Mouse (Mus musculus): ENCODE data around the gene R3hdm4.

The R3hdm4 gene

GRCm38 (mm10) chr10:79921572-79921971 lies 564 bp upstream of the R3hdm4 start:
- peak; percentile 37 for DNase-seq

- DNase-seq: peak; percentile 34
Measured at GRCm38 (mm10) chr10:79920056-79920890, 735 bp downstream of the R3hdm4 start.

DNA sequence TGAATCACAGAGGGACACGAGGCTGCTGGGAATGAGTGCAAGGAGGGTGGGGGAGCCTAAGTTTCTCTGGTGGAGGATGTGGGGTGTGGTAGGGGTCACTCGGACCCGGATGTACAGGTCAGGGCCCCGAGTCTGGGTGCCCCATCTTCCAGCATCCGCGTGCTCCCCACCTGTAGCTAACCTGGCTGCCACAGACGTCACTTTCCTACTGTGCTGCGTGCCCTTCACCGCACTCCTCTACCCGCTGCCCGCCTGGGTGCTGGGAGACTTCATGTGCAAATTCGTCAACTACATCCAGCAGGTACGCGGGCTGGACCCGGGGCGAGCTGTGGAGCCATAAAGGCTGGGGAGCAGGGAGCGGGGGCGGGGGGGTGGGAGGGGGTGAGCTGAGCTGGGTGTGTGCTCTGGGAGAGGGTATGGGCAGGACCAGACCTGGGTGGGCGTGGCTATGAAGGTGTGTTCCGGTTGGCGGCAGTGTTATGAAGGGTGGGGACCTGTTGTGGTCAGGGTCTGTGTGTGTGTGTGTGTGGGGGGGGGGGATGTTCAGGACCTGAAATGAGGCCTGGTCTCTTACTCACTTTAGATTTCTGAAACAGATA lies 1.7 kb downstream of the R3hdm4 start:
- DNase-seq: peak; percentile 31

DNA sequence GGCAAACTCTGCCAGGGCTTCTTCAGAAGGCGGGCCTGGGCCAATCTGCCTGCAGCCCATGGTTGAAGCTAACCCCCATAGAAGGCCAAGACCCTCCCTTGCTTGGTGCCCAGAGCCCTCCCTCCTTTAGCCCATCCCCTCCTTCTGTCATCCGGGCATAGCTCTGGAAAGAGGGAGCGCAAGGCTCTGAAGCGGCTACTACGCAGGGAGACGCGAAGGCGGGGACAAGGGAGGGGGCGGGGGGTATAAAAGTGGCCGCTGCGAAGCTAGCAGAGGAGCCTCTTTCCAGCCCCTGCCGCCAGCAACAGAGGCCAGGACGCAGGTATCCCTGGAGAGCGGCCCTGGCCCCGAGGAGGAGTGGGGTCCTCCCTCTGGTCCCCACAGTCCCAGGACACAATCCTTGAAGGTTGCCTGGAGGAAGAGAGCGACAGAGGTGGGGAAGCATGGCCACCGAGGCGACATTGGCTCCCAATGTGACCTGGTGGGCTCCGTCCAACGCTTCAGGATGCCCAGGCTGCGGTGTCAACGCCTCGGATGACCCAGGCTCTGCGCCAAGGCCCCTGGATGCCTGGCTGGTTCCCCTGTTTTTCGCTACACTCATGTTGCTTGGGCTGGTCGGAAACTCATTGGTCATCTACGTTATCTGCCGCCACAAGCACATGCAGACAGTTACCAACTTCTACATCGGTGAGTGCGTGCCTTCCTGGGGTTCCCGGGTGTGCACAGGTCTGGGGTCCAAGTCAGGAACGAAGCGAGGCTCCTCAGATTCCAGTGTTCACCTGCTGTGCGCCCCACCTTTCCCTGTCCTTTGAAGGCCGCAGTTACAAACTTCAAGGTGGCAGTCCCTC lies 2.6 kb downstream of the R3hdm4 start:
- peak; percentile 52 for DNase-seq

- DNase-seq: no peak
Measured at GRCm38 (mm10) chr10:79917532-79918100, 3.4 kb downstream of the R3hdm4 start.

GRCm38 (mm10) chr10:79916808-79917531 lies 4.0 kb downstream of the R3hdm4 start, which contains the start of gene Kiss1r:
TSS of gene Kiss1r (plus strand) at chr10:79916971.
- peak; percentile 82 for DNase-seq

- DNase-seq: no peak
Measured at GRCm38 (mm10) chr10:79916081-79916480, 4.9 kb downstream of the R3hdm4 start.

GRCm38 (mm10) chr10:79914948-79915596 lies 5.9 kb downstream of the R3hdm4 start:
- DNase-seq: no peak

GRCm38 (mm10) chr10:79914131-79914947 lies 6.7 kb downstream of the R3hdm4 start:
- DNase-seq: no peak

DNA sequence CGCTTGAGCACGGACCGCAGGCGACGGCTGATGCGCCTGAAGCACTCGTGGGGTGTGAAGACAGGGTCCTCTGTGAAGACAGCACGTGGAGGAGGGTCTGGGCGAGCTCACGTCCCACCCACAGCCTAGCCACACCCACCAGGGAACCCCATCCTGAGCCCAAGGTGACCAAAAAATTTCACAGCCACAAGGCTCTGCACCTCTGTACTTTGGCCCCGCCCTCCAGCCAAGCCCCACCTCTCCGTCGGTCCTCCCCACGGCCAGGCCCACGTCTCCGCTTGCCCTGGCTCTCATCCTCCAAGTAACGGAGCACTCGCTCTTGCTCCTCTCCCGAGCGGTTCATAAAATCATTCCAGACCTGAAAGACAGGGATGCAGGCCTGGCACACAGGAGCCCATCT lies 8.6 kb downstream of the R3hdm4 start:
- DNase-seq: peak; percentile 28

DNA sequence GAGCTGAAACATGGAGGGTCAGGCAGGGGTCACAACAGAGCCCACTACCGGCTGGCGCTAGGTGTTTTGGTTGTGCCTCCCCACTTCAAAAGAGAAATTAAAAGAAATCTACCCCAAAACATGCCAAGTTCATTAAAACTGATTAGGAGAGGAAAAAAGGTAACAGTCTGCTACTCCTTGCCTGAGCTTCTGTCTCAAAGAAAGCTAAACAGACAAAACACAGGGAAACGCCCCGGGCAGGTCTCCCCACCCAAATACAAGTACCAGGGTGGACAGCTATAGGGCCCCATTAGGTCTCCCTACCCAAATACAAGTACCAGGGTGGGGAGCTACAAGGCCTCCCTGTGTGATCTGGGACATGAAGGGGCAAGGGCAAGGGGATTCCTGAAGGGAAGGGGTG lies 10.5 kb downstream of the R3hdm4 start, which contains the start of gene Gm26602:
Gene Gm26602 (plus strand): TSS at position 301 of the 400 bp plus-strand sequence.
- no peak for DNase-seq

DNA sequence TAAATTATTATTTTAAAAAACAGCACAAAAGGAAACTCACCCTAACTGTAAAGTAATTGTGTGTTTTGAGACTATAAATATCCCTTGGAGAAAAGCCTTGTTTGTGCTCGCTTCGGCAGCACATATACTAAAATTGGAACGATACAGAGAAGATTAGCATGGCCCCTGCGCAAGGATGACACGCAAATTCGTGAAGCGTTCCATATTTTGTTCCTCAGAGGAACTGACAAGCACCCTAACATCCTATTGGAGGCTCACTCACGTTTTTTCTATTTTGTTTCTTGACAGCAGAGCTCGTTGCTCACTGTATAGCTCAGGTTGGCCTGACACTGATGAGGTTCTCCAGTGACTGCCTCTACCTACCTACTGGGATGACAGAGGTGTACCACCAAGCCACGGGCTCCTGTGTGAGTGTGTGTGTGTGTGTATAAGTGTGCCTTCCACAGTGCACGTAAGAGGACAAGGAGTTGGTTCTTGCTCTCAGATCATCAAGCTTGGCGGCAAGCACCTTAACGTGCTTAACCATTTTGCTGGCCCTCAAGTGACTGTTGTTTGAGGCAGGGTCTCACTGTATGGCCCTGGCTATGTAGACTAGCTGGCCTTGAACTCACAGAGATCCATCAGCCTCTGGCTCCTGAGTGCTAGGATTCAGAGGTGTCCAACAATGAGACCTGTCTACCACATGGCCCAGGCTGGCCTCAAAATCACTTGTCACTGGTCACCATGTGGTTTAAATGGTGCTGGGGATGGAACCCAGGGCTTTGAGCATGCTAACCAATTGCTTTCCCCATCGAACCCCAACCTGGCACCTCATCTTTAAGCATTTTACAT lies 11.7 kb downstream of the R3hdm4 start:
- peak; percentile 47 for DNase-seq

GRCm38 (mm10) chr10:79908167-79909091 lies 12.6 kb downstream of the R3hdm4 start, which contains the start of gene Med16:
TSS of gene Med16 (minus strand) at chr10:79908923.
- peak; percentile 97 for DNase-seq

DNA sequence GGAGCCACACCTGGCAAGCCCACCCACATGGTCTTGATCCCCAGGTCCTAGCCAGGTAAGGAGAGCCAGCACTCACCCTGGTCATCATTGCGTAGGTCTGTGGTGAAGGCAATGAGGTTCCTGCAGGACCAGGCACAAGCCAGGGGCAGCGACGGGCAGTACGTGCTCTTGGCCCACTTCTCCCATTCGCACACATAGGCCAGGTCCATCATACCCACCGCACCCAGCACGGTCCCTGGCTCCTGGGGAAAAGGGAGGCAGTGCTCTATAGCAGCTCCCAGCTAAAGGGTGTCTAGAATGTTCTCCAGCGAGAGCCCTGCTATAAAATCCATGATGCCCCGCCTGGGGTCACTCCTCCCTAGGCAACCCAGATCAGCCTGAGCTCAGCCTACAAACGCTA lies 13.6 kb downstream of the R3hdm4 start:
- DNase-seq: peak; percentile 37

GRCm38 (mm10) chr10:79906712-79907111 lies 14.3 kb downstream of the R3hdm4 start:
- peak; percentile 41 for DNase-seq

DNA sequence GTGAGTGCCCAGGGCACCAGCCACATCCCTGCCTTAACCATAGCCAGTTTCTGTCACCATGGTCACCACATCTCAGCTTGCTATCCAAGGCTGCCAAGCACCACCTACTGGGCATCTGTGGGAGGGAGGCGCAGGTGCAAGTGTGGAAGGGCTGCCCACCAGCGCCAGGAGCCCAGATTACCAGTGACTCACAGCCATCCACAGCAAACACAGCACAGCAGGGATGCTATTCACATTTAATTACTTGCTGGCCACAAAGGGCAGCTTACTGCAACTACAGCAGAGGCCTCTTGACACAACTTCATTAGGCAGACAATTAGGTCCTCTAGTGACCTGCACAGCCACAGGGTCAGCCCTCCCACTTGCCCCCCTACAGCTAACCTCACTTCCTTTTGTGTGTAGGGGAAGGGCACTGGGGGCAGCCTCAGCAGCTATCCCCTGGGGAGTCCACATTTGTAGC lies 20.0 kb downstream of the R3hdm4 start:
- DNase-seq: no peak

DNA sequence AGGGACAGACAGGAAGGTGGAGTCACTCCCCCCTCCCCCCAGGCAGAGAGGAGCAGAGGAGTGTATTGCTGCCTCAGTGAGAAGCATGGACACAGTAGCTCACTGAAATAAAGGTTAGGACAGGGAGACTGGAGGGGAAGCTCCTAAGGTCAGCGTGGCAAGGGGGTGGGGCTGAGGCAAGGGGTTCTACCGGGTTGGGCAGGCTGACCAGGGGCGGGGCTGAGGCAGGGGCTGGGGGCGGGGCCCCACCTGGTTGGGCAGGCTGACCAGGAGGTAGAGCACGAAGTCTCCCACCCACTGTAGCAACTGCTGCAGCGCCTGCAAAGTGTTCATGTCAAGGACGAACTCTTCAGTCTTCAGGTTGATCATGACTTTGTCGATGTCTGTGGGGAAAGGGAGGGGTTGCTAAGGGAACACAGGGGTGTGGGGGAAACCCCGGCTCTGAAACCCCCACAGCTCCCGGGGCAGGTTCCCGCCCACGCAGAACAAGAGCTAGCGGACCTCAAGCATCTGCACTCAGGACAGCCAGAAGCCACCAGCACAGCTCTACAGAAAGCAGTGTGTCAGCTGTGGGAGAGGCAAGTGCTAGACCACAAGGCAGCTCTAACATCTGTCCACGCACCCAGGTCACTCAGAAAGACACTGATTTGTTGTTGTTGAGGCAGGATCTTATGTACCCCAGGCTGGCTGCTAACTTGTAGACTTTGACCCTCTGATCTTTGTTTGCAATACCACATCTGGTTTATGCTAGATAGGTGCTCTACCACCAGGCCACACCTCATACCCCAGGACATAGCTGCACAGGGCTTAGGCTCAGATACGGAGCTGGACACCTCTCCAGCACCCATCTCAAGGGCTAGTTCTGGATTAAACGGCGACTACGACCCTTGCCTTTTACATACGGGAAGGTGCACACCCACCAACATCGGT lies 23.4 kb downstream of the R3hdm4 start:
- DNase-seq: no peak

Data from cerebellum, adult 11 months (tissue).